Mouse (Mus musculus): ENCODE data around the gene Il20. TPM values are rescaled to one million over a fixed set of nuclear protein-coding genes. Genes with fewer than 3 reads are reported as not detected.

Il20 gene
- not detected in 2 replicates for polyA plus RNA-seq (2015; fragmentation: Nextera tagmentation; extraction: Ambion mirVana)

- Histone ChIP-seq H3K4me1 (no peaks in the 10 kb centered on the region), H3K27ac (no peak within 1 kb of the TSS), H3K4me2 (no peak within 1 kb of the TSS), H3K36me3 (no peaks in the 10 kb centered on the region), H3K9ac (no peak within 1 kb of the TSS), H3K4me3 (replicated peaks) (no peak within 1 kb of the TSS), H3K9me3 (replicated peaks) (no peaks in the 10 kb centered on the region), H3K27me3 (no peaks in the 10 kb centered on the region)
- no peak for ATAC-seq (replicated peaks; ENCODE audit: low FRiP score)
- WGBS = 83% methylated on average over 12 of the region's 12 CpGs
These were observed at the start of gene Il20 for GRCm38 (mm10) chr1:130911401-130912010. Gene Il20, minus strand, starts transcription at chr1:130911451.

DNA sequence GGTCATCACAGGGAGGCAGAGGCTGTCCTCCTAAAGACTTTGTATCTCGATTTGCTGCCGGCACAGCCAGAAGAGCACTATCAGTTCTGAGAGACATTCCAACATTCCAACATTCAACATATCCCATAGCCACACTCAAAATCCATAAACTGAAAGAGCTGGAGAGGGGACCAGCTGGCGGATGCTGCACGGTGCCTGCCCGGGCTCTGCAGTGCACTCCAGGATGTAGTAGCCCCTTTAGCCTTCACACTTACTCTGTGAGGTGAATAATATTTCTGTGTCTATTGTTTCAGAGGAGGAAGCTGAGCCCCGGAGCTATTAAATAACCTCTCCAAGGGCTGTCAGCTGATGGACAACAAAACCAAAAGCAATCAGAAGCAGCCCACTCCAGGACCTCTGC, 35.7 kb upstream of the Il20 start:
- Histone ChIP-seq H3K27me3 (no peaks in the 10 kb centered on the region), H3K27ac (0 out of 2 replicates have a peak overlapping the region, but pooled peaks have one; percentile 18), H3K9ac (no peak overlapping the region), H3K4me3 (replicated peaks) (no peak overlapping the region), H3K9me3 (replicated peaks) (no peaks in the 10 kb centered on the region), H3K36me3 (no peaks in the 10 kb centered on the region), H3K4me1 (peaks cover 11% of the 10 kb centered on the region), H3K4me2 (no peak overlapping the region)
- WGBS = 27% methylated on average over 6 of the region's 6 CpGs
- no peak for ATAC-seq (replicated peaks; ENCODE audit: low FRiP score)

DNA sequence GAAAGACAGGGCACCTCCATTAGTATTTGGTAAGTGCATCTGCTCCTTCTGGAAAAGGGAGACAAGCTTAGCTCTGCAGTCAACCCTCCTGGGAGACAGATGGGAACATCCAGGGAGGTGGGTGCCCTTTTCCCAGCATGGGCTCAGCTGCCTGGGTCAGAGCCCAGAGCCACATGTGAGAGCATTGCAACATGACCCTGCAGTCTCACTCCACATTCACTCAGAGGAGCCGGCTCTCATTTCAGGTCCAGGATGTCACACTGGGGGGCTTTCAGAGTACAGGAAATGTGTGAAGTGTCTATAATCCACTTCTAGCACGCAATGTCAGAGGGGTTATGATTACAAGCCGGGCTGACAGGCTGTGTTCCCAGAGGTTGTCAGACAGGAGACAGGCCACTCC, 30.6 kb upstream of the Il20 start:
- 13% methylated on average over 3 of the region's 3 CpGs for WGBS
- Histone ChIP-seq H3K27ac (no peak overlapping the region), H3K4me3 (replicated peaks) (no peak overlapping the region), H3K9me3 (replicated peaks) (no peaks in the 10 kb centered on the region), H3K27me3 (no peaks in the 10 kb centered on the region), H3K4me2 (no peak overlapping the region), H3K36me3 (no peaks in the 10 kb centered on the region), H3K9ac (no peak overlapping the region), H3K4me1 (peaks cover 13% of the 10 kb centered on the region)
- ATAC-seq (replicated peaks; ENCODE audit: low FRiP score) = no peak

GRCm38 (mm10) chr1:130940065-130940687, 28.9 kb upstream of the Il20 start, which contains the start of gene Il19:
Gene Il19, minus strand, starts transcription at chr1:130940115.
- Histone ChIP-seq H3K27me3 (no peaks in the 10 kb centered on the region), H3K36me3 (no peaks in the 10 kb centered on the region), H3K4me2 (no peak within 1 kb of the TSS), H3K4me1 (peaks cover 17% of the 10 kb centered on the region), H3K9ac (no peak within 1 kb of the TSS), H3K9me3 (replicated peaks) (no peaks in the 10 kb centered on the region), H3K27ac (no peak within 1 kb of the TSS), H3K4me3 (replicated peaks) (no peak within 1 kb of the TSS)
- no peak for ATAC-seq (replicated peaks; ENCODE audit: low FRiP score)
- WGBS = 56% methylated on average over 4 of the region's 4 CpGs

GRCm38 (mm10) chr1:130938192-130938591, 26.9 kb upstream of the Il20 start:
- Histone ChIP-seq H3K9ac (no peak overlapping the region), H3K9me3 (replicated peaks) (no peaks in the 10 kb centered on the region), H3K27ac (no peak overlapping the region), H3K36me3 (no peaks in the 10 kb centered on the region), H3K27me3 (no peaks in the 10 kb centered on the region), H3K4me2 (no peak overlapping the region), H3K4me1 (peaks cover 13% of the 10 kb centered on the region), H3K4me3 (replicated peaks) (no peak overlapping the region)
- WGBS = 74% methylated on average over 7 of the region's 7 CpGs
- ATAC-seq (replicated peaks; ENCODE audit: low FRiP score) = no peak

DNA sequence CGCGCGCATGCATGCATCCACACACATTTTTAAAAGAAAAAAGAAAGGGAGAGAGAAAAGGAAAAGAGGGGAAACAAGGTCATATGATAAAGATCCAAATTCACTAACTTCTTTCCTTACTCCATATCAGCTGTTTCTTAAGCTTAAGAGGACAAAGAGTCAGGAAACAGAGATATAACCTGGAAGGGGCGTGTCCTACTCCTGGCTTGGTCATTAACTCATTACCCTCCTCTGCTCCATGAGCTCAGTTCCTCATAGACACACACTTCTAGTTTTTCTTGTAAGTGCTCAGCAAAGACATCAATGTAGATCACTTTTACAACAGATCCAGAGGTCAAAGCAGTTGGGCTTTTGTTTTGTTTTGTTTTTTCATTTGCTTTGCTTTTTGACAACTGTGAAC, 25.9 kb upstream of the Il20 start:
- H3K4me2 ChIP-seq = no peak overlapping the region
- H3K4me1 ChIP-seq = peaks cover 13% of the 10 kb centered on the region
- no peak overlapping the region for H3K27ac ChIP-seq
- no peaks in the 10 kb centered on the region for H3K9me3 ChIP-seq (replicated peaks)
- no peak for ATAC-seq (replicated peaks; ENCODE audit: low FRiP score)
- H3K4me3 ChIP-seq (replicated peaks) = no peak overlapping the region
- 76% methylated on average over 4 of the region's 4 CpGs for WGBS
- H3K36me3 ChIP-seq = no peaks in the 10 kb centered on the region
- no peaks in the 10 kb centered on the region for H3K27me3 ChIP-seq
- H3K9ac ChIP-seq = no peak overlapping the region

- ATAC-seq (replicated peaks; ENCODE audit: low FRiP score) = peak; percentile 46; the same call in 1 of the 2 replicates
- H3K36me3 ChIP-seq = no peaks in the 10 kb centered on the region
- no peak overlapping the region for H3K4me2 ChIP-seq
- no peaks in the 10 kb centered on the region for H3K27me3 ChIP-seq
- no peak overlapping the region for H3K4me3 ChIP-seq (replicated peaks)
- WGBS = 28% methylated on average over 6 of the region's 6 CpGs
- no peak overlapping the region for H3K27ac ChIP-seq
- peaks cover 13% of the 10 kb centered on the region for H3K4me1 ChIP-seq
- no peak overlapping the region for H3K9ac ChIP-seq
- H3K9me3 ChIP-seq (replicated peaks) = no peaks in the 10 kb centered on the region
These were observed 25.1 kb upstream of the Il20 start for GRCm38 (mm10) chr1:130936351-130936750.

DNA sequence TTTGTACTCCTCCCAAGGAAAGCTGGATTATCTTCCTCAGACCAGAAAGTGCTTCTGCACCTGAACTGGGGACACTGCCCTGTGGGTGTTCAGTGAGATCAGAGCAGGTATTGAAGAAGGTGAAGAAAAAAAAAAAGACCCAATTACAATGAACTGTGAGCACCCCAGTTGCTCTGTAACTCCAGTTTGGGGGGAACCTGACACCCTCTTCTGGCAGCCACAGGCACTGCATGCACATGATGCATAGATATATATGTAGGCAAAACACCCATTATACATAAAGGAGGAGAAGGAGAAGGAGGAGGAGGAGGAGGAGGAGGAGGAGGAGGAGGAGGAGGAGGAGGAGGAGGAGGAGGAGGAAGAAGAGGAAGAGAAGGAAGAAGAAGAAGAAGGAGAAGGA, 15.2 kb upstream of the Il20 start:
- H3K27ac ChIP-seq = no peak overlapping the region
- H3K36me3 ChIP-seq = no peaks in the 10 kb centered on the region
- H3K27me3 ChIP-seq = no peaks in the 10 kb centered on the region
- H3K4me1 ChIP-seq = no peaks in the 10 kb centered on the region
- no peak overlapping the region for H3K4me2 ChIP-seq
- no peak overlapping the region for H3K4me3 ChIP-seq (replicated peaks)
- ATAC-seq (replicated peaks; ENCODE audit: low FRiP score) = no peak
- H3K9ac ChIP-seq = no peak overlapping the region
- H3K9me3 ChIP-seq (replicated peaks) = no peaks in the 10 kb centered on the region

GRCm38 (mm10) chr1:130918323-130918980, 7.2 kb upstream of the Il20 start:
- H3K27ac ChIP-seq = no peak overlapping the region
- no peak overlapping the region for H3K4me3 ChIP-seq (replicated peaks)
- no peak overlapping the region for H3K4me2 ChIP-seq
- H3K36me3 ChIP-seq = no peaks in the 10 kb centered on the region
- ATAC-seq (replicated peaks; ENCODE audit: low FRiP score) = no peak
- WGBS = 11% methylated on average over 1 of the region's 1 CpGs
- H3K27me3 ChIP-seq = no peaks in the 10 kb centered on the region
- H3K9ac ChIP-seq = no peak overlapping the region
- no peaks in the 10 kb centered on the region for H3K9me3 ChIP-seq (replicated peaks)
- no peaks in the 10 kb centered on the region for H3K4me1 ChIP-seq

DNA sequence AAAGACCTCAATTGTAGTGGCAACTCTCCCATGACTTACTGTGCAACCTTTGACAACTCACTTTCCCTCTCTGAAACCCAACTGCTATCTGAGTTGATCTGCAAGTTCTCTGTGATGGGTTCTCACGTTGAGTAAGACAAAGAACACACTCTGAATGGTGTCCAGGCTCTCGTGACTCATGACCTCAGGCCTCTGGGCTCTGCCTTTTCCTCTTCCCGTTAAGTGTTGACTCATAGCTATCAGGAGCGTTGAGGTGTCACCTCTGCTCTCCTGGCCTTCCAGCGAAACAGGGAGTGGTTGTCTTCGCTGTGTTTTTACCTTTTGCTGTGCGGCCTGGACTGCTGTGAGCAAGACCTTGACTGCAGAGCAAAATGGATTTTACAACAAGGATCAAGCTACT, 8.7 kb downstream of the Il20 start:
- H3K4me3 ChIP-seq (replicated peaks) = no peak overlapping the region
- no peak for ATAC-seq (replicated peaks; ENCODE audit: low FRiP score)
- no peaks in the 10 kb centered on the region for H3K4me1 ChIP-seq
- no peak overlapping the region for H3K27ac ChIP-seq
- no peaks in the 10 kb centered on the region for H3K36me3 ChIP-seq
- H3K4me2 ChIP-seq = no peak overlapping the region
- H3K9me3 ChIP-seq (replicated peaks) = no peaks in the 10 kb centered on the region
- no peaks in the 10 kb centered on the region for H3K27me3 ChIP-seq
- H3K9ac ChIP-seq = no peak overlapping the region
- WGBS = 77% methylated on average over 7 of the region's 7 CpGs

DNA sequence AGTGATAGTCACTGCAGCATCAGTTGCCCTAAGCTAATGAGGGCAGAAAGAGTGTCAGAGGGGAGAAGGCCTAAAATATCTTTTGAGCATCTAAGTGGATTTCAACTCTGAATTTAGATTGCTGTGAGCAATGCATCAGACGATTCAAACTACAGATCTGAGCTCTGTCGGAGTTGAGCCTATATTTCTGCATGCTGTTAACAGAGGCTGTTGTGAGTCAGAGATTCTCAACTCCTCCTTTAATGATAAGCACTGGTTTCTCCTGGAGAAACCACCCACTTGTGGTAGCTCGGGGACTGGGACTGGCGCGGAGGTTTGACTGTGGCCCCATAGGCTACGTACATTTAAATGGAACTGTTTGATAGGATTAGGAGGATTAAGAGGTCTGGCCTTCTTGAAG, 16.8 kb downstream of the Il20 start:
- no peaks in the 10 kb centered on the region for H3K36me3 ChIP-seq
- H3K9ac ChIP-seq = no peak overlapping the region
- no peak overlapping the region for H3K27ac ChIP-seq
- 82% methylated on average over 6 of the region's 6 CpGs for WGBS
- peaks cover 10% of the 10 kb centered on the region for H3K4me1 ChIP-seq
- H3K4me2 ChIP-seq = no peak overlapping the region
- no peak overlapping the region for H3K4me3 ChIP-seq (replicated peaks)
- no peak for ATAC-seq (replicated peaks; ENCODE audit: low FRiP score)
- H3K9me3 ChIP-seq (replicated peaks) = no peaks in the 10 kb centered on the region
- no peaks in the 10 kb centered on the region for H3K27me3 ChIP-seq

- H3K27ac ChIP-seq = peak overlapping the region; percentile 58
- no peak overlapping the region for H3K9ac ChIP-seq
These were observed 17.8 kb downstream of the Il20 start for GRCm38 (mm10) chr1:130893329-130894040.

More at GRCm38 (mm10) chr1:130893329-130894040, 17.8 kb downstream of the Il20 start:
- H3K4me2 ChIP-seq = no peak overlapping the region
- no peaks in the 10 kb centered on the region for H3K27me3 ChIP-seq
- H3K9me3 ChIP-seq (replicated peaks) = no peaks in the 10 kb centered on the region
- H3K36me3 ChIP-seq = no peaks in the 10 kb centered on the region
- H3K4me1 ChIP-seq = peaks cover 10% of the 10 kb centered on the region
- WGBS = 33% methylated on average over 9 of the region's 9 CpGs
- peak; percentile 63; the same call in 1 of the 2 replicates for ATAC-seq (replicated peaks; ENCODE audit: low FRiP score)
- H3K4me3 ChIP-seq (replicated peaks) = no peak overlapping the region
